Mouse (Mus musculus): ENCODE measurements at regions not wholly inside any gene's neighbourhood (a gene's known extent, or its start where the extent isn't known, plus 50 kb on each side); places are given as distances from the start of the nearest gene placed in this dataset.
A peak's percentile ranks its signal among the peaks of the same experiment; 100 is the strongest.
"Not testable (repeated sequence)": the region's sequence is repeated elsewhere in the genome, so short reads cannot be mapped to it uniquely, and the experiment has no call there.

- not testable (repeated sequence) for H3K9ac ChIP-seq (ENCODE audit: low read depth, low read length); H3K4me3 ChIP-seq (ENCODE audit: low read depth, low read length); H3K4me2 ChIP-seq (ENCODE audit: low read length); H3K9me3 ChIP-seq (replicated peaks; ENCODE audit: control insufficient read depth, low read length, poor library complexity, severe bottlenecking); H3K27ac ChIP-seq (ENCODE audit: low read length); H3K4me1 ChIP-seq (ENCODE audit: control insufficient read depth, insufficient read depth, low read length); H3K27me3 ChIP-seq (ENCODE audit: control insufficient read depth, insufficient read depth, low read depth, low read length); ATAC-seq; H3K36me3 ChIP-seq (ENCODE audit: control insufficient read depth, insufficient read depth, low read length)
- WGBS: 87% methylated on average over 8 of the region's 8 CpGs
Measured at GRCm38 (mm10) chr15:34027111-34027510, 330.6 kb downstream of the 9430069I07Rik start.

- Histone ChIP-seq H3K4me2 (ENCODE audit: low read length) (no peak overlapping the region), H3K4me1 (ENCODE audit: control insufficient read depth, insufficient read depth, low read length) (no peaks in the 10 kb centered on the region)
- 93% methylated on average over 2 of the region's 2 CpGs for WGBS
Measured at GRCm38 (mm10) chr15:34025396-34025795, 332.3 kb downstream of the 9430069I07Rik start.

DNA sequence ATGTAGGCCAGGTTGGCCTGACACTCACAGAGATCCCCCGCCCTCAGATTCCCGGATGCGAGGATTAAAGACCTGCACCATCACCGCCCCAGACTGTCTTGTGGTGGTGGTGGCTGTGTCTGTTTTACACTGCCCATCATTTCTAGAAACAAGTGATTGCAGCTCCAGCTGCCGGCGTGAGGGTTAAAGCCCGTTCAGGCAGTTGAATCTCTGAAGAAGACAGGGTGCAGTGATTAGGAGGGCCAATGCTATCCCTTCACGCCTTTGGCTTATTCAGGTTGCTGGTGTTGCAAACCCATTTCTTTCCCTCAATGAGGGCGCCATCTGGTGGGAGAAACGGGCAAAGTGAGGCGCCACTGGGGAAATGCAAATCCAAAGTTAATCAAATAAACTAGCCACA is 335.8 kb downstream of the 9430069I07Rik start:
- peak; percentile 78 for ATAC-seq
- 25% methylated on average over 11 of the region's 11 CpGs for WGBS
- H3K36me3 ChIP-seq (ENCODE audit: control insufficient read depth, insufficient read depth, low read length): no peaks in the 10 kb centered on the region

More at GRCm38 (mm10) chr15:34025396-34025795, 332.3 kb downstream of the 9430069I07Rik start:
- Histone ChIP-seq H3K36me3 (ENCODE audit: control insufficient read depth, insufficient read depth, low read length) (no peaks in the 10 kb centered on the region), H3K9me3 (replicated peaks; ENCODE audit: control insufficient read depth, low read length, poor library complexity, severe bottlenecking) (no peaks in the 10 kb centered on the region), H3K27ac (ENCODE audit: low read length) (no peak overlapping the region), H3K27me3 (ENCODE audit: control insufficient read depth, insufficient read depth, low read depth, low read length) (no peaks in the 10 kb centered on the region), H3K4me3 (ENCODE audit: low read depth, low read length) (no peak overlapping the region), H3K9ac (ENCODE audit: low read depth, low read length) (no peak overlapping the region)
- ATAC-seq: no peak

GRCm38 (mm10) chr15:34016397-34017156 is 341.1 kb downstream of the 9430069I07Rik start:
- Histone ChIP-seq H3K4me3 (ENCODE audit: low read depth, low read length) (no peak overlapping the region), H3K36me3 (ENCODE audit: control insufficient read depth, insufficient read depth, low read length) (no peaks in the 10 kb centered on the region), H3K27ac (ENCODE audit: low read length) (no peak overlapping the region), H3K27me3 (ENCODE audit: control insufficient read depth, insufficient read depth, low read depth, low read length) (no peaks in the 10 kb centered on the region), H3K4me1 (ENCODE audit: control insufficient read depth, insufficient read depth, low read length) (no peaks in the 10 kb centered on the region), H3K4me2 (ENCODE audit: low read length) (no peak overlapping the region), H3K9me3 (replicated peaks; ENCODE audit: control insufficient read depth, low read length, poor library complexity, severe bottlenecking) (no peaks in the 10 kb centered on the region), H3K9ac (ENCODE audit: low read depth, low read length) (no peak overlapping the region)
- peak; percentile 54; the same call in 1 of the 2 replicates for ATAC-seq
- 47% methylated on average over 13 of the region's 13 CpGs for WGBS

More for the DNA sequence above, 335.8 kb downstream of the 9430069I07Rik start:
- Histone ChIP-seq H3K9ac (ENCODE audit: low read depth, low read length) (peak overlapping the region; percentile 36; the same call in 1 of the 2 replicates), H3K4me2 (ENCODE audit: low read length) (peak overlapping the region; percentile 22; the same call in 1 of the 2 replicates), H3K4me1 (ENCODE audit: control insufficient read depth, insufficient read depth, low read length) (no peaks in the 10 kb centered on the region), H3K4me3 (ENCODE audit: low read depth, low read length) (no peak overlapping the region), H3K27me3 (ENCODE audit: control insufficient read depth, insufficient read depth, low read depth, low read length) (no peaks in the 10 kb centered on the region), H3K27ac (ENCODE audit: low read length) (no peak overlapping the region), H3K9me3 (replicated peaks; ENCODE audit: control insufficient read depth, low read length, poor library complexity, severe bottlenecking) (no peaks in the 10 kb centered on the region)

DNA sequence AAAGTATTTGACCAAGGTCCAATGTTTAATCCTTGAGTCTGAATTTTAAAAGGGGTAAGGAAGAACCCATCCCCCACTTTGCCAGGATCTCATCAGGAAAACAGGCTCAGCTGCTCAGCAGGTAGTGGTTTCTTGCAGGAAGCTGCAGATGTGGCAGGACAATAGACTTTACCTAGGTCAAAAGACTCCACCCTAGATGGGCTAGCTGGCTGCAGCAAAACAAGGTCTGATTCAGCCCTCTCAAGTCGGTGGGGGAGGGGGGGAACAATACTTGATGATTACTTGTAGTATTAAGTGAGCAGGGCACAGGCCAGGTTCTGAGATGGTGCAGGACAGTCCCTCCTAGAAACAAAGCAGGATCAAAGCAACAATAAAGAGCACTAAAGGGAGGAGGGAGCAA is 349.1 kb downstream of the 9430069I07Rik start:
- no peak for ATAC-seq
- no peaks in the 10 kb centered on the region for H3K27me3 ChIP-seq (ENCODE audit: control insufficient read depth, insufficient read depth, low read depth, low read length)
- no peaks in the 10 kb centered on the region for H3K9me3 ChIP-seq (replicated peaks; ENCODE audit: control insufficient read depth, low read length, poor library complexity, severe bottlenecking)
- H3K4me2 ChIP-seq (ENCODE audit: low read length): no peak overlapping the region
- no peaks in the 10 kb centered on the region for H3K36me3 ChIP-seq (ENCODE audit: control insufficient read depth, insufficient read depth, low read length)
- no peaks in the 10 kb centered on the region for H3K4me1 ChIP-seq (ENCODE audit: control insufficient read depth, insufficient read depth, low read length)
- H3K27ac ChIP-seq (ENCODE audit: low read length): no peak overlapping the region
- H3K4me3 ChIP-seq (ENCODE audit: low read depth, low read length): no peak overlapping the region
- 52% methylated on average over 1 of the region's 1 CpGs for WGBS
- H3K9ac ChIP-seq (ENCODE audit: low read depth, low read length): no peak overlapping the region

- Histone ChIP-seq H3K9ac (ENCODE audit: low read depth, low read length) (no peak overlapping the region), H3K36me3 (ENCODE audit: control insufficient read depth, insufficient read depth, low read length) (no peaks in the 10 kb centered on the region), H3K4me2 (ENCODE audit: low read length) (no peak overlapping the region), H3K27ac (ENCODE audit: low read length) (no peak overlapping the region), H3K27me3 (ENCODE audit: control insufficient read depth, insufficient read depth, low read depth, low read length) (no peaks in the 10 kb centered on the region), H3K4me3 (ENCODE audit: low read depth, low read length) (no peak overlapping the region), H3K9me3 (replicated peaks; ENCODE audit: control insufficient read depth, low read length, poor library complexity, severe bottlenecking) (no peaks in the 10 kb centered on the region), H3K4me1 (ENCODE audit: control insufficient read depth, insufficient read depth, low read length) (no peaks in the 10 kb centered on the region)
- no peak for ATAC-seq
- WGBS: 91% methylated on average over 4 of the region's 4 CpGs
Measured at GRCm38 (mm10) chr15:33992383-33992782, 365.3 kb downstream of the 9430069I07Rik start.

GRCm38 (mm10) chr15:33975077-33975476 is 382.6 kb downstream of the 9430069I07Rik start:
- WGBS: 38% methylated on average over 1 of the region's 1 CpGs
- no peak for ATAC-seq
- no peaks in the 10 kb centered on the region for H3K9me3 ChIP-seq (replicated peaks; ENCODE audit: control insufficient read depth, low read length, poor library complexity, severe bottlenecking)

DNA sequence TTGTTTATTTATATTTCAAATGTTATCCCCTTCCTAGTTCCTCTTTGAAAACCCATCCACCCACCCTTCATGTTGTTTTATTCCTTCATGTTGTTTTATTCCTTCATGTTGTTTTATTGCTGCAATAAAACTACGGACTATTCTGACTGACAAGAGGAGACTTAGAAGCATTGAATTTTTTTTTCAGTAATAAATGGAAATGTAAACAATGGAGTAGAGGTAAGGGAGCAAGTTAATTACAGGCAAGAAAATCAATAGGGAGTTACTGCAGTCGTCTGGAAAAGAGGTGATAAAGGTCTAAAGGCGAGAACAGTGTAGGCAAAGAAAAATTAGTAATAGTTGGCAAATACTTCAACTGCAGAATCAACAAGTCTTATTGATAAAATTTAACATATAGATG is 384.2 kb downstream of the 9430069I07Rik start:
- Histone ChIP-seq H3K9ac (ENCODE audit: low read depth, low read length) (no peak overlapping the region), H3K36me3 (ENCODE audit: control insufficient read depth, insufficient read depth, low read length) (no peaks in the 10 kb centered on the region), H3K4me3 (ENCODE audit: low read depth, low read length) (no peak overlapping the region), H3K27ac (ENCODE audit: low read length) (no peak overlapping the region), H3K4me2 (ENCODE audit: low read length) (no peak overlapping the region), H3K4me1 (ENCODE audit: control insufficient read depth, insufficient read depth, low read length) (no peaks in the 10 kb centered on the region), H3K9me3 (replicated peaks; ENCODE audit: control insufficient read depth, low read length, poor library complexity, severe bottlenecking) (no peaks in the 10 kb centered on the region), H3K27me3 (ENCODE audit: control insufficient read depth, insufficient read depth, low read depth, low read length) (no peaks in the 10 kb centered on the region)
- no peak for ATAC-seq
- WGBS: 86% methylated on average over 3 of the region's 3 CpGs

More at GRCm38 (mm10) chr15:33975077-33975476, 382.6 kb downstream of the 9430069I07Rik start:
- Histone ChIP-seq H3K4me3 (ENCODE audit: low read depth, low read length) (no peak overlapping the region), H3K36me3 (ENCODE audit: control insufficient read depth, insufficient read depth, low read length) (no peaks in the 10 kb centered on the region), H3K4me1 (ENCODE audit: control insufficient read depth, insufficient read depth, low read length) (no peaks in the 10 kb centered on the region), H3K9ac (ENCODE audit: low read depth, low read length) (no peak overlapping the region), H3K27me3 (ENCODE audit: control insufficient read depth, insufficient read depth, low read depth, low read length) (no peaks in the 10 kb centered on the region), H3K4me2 (ENCODE audit: low read length) (no peak overlapping the region), H3K27ac (ENCODE audit: low read length) (no peak overlapping the region)

- no peak overlapping the region for H3K27ac ChIP-seq (ENCODE audit: low read length)
- H3K36me3 ChIP-seq (ENCODE audit: control insufficient read depth, insufficient read depth, low read length): no peaks in the 10 kb centered on the region
- 57% methylated on average over 1 of the region's 1 CpGs for WGBS
- H3K9me3 ChIP-seq (replicated peaks; ENCODE audit: control insufficient read depth, low read length, poor library complexity, severe bottlenecking): no peaks in the 10 kb centered on the region
- no peak overlapping the region for H3K4me3 ChIP-seq (ENCODE audit: low read depth, low read length)
- no peaks in the 10 kb centered on the region for H3K27me3 ChIP-seq (ENCODE audit: control insufficient read depth, insufficient read depth, low read depth, low read length)
- H3K4me1 ChIP-seq (ENCODE audit: control insufficient read depth, insufficient read depth, low read length): no peaks in the 10 kb centered on the region
- no peak overlapping the region for H3K9ac ChIP-seq (ENCODE audit: low read depth, low read length)
- H3K4me2 ChIP-seq (ENCODE audit: low read length): no peak overlapping the region
- no peak for ATAC-seq
Measured at GRCm38 (mm10) chr15:33969409-33969808, 388.3 kb downstream of the 9430069I07Rik start.
